Mouse (Mus musculus) megakaryocyte, embryonic 14.5 days (primary cell): ENCODE data around the gene Ndufaf8.

Source experiments
- FLI1 ChIP-seq: IDR thresholded peaks from 2 replicates; pipeline ENCODE4 v1.6.1; 2012; ENCODE audit warnings: low read length, inconsistent platforms, mixed read lengths
- GATA1 ChIP-seq: IDR thresholded peaks from 3 replicates; pipeline ENCODE4 v1.6.1; 2012; ENCODE audit warnings: mixed read lengths, low read length, inconsistent platforms, borderline replicate concordance

GRCm38 (mm10) chr11:120101036-120101435 is 2.3 kb downstream of the Ndufaf8 start:
- TF ChIP-seq GATA1 = no peak
- no peak for TF ChIP-seq FLI1
